10 mouse cellular contexts compared by ENCODE assay signal in the genomic region with DNA sequence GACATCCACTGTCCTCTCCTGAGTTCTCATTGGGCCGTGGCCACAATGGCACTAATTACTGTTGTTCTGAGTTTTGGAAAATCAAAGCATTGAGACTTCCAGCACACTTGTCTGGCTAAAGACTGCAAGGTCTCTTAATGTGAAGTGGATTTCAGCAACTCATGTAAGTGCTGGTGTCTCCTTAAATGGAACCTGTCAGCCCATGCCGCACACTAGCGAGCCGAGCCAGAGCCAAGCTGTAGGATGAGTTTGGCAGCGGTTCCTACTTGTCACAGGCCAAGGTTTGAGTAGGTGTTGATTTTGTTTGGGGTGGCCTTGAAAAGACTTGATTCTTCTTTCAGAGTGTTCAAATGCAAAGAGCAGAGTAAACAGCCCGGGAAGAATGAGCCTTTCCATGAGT.
DNase-seq lines count a peak whose midpoint lies in the region; ATAC-seq and TF ChIP-seq lines count a peak whose summit lies in the region.
"Had no signal": no experiment of that assay in that cellular context is flagged by ENCODE, and none has a peak within 500 bp of the region (broad histone marks: within the 10 kb centered on the region; RNA-seq: fewer than 3 reads in every experiment).

No protein-coding gene starts in this region.

- WGBS in midbrain, postnatal 0 days: 74% methylated on average over 6 of the region's 6 CpGs
- WGBS in midbrain, embryonic 16.5 days: 73% methylated on average over 6 of the region's 6 CpGs

- H3K36me3 ChIP-seq in midbrain, postnatal 0 days (ENCODE audit: insufficient read depth, low read length): no peaks in the 10 kb centered on the region
- H3K36me3 ChIP-seq in midbrain, embryonic 16.5 days (ENCODE audit: control insufficient read depth, insufficient read depth, low read length): no peaks in the 10 kb centered on the region
- H3K36me3 ChIP-seq: embryonic facial prominence, embryonic 13.5 days; hindbrain, embryonic 13.5 days had no signal

- H3K9ac ChIP-seq in midbrain, postnatal 0 days (replicated peaks; ENCODE audit: low read length, poor library complexity, severe bottlenecking): no peak overlapping the region
- no peak overlapping the region for H3K9ac ChIP-seq in midbrain, embryonic 16.5 days (ENCODE audit: low read depth, low read length)
- H3K9ac ChIP-seq: embryonic facial prominence, embryonic 13.5 days; hindbrain, embryonic 13.5 days had no signal

- H3K9me3 ChIP-seq in midbrain, postnatal 0 days (ENCODE audit: low read length): no peaks in the 10 kb centered on the region
- H3K9me3 ChIP-seq in midbrain, embryonic 16.5 days (replicated peaks; ENCODE audit: control insufficient read depth, low read length, poor library complexity, severe bottlenecking): no peaks in the 10 kb centered on the region
- H3K9me3 ChIP-seq: embryonic facial prominence, embryonic 13.5 days; hindbrain, embryonic 13.5 days had no signal

- H3K4me1 ChIP-seq in midbrain, postnatal 0 days (ENCODE audit: insufficient read depth, low read length): no peaks in the 10 kb centered on the region
- H3K4me1 ChIP-seq in midbrain, embryonic 16.5 days (ENCODE audit: control insufficient read depth, insufficient read depth, low read length): no peaks in the 10 kb centered on the region
- H3K4me1 ChIP-seq: embryonic facial prominence, embryonic 13.5 days; hindbrain, embryonic 13.5 days had no signal

- DNase-seq in midbrain, postnatal 0 days (ENCODE audit: low spot score): peak; percentile 38
- peak; percentile 1 to 26 for DNase-seq in heart, adult 9 months (ENCODE audit: low spot score in 2 of 2)
- DNase-seq in heart, postnatal 36 days: peak; percentile 3 to 6
- peak; percentile 45 for DNase-seq in telencephalon, adult 2 months (ENCODE audit: low read depth, low spot score)
- no peak for DNase-seq in gastrocnemius, postnatal 14 days
- DNase-seq: lung, postnatal 14 days had no signal

- intact Hi-C loops in heart, postnatal 36 days (cut with DNase I): no loop called here
- intact Hi-C loops in gastrocnemius, postnatal 14 days (cut with DNase I; ENCODE audit: low total_unique reads): no loop called here

- H3K4me2 ChIP-seq in midbrain, postnatal 0 days (ENCODE audit: low read depth, low read length, poor library complexity, severe bottlenecking): no peak overlapping the region
- H3K4me2 ChIP-seq in midbrain, embryonic 16.5 days (ENCODE audit: low read length): no peak overlapping the region
- H3K4me2 ChIP-seq: embryonic facial prominence, embryonic 13.5 days; hindbrain, embryonic 13.5 days had no signal

- no peak overlapping the region for H3K4me3 ChIP-seq in midbrain, postnatal 0 days (ENCODE audit: low read depth, low read length)
- H3K4me3 ChIP-seq in midbrain, embryonic 16.5 days (ENCODE audit: low read depth, low read length): no peak overlapping the region
- H3K4me3 ChIP-seq: embryonic facial prominence, embryonic 13.5 days; hindbrain, embryonic 13.5 days had no signal

- H3K27ac ChIP-seq in midbrain, postnatal 0 days (ENCODE audit: low read depth, low read length): no peak overlapping the region
- H3K27ac ChIP-seq in midbrain, embryonic 16.5 days (ENCODE audit: low read length): no peak overlapping the region
- H3K27ac ChIP-seq: embryonic facial prominence, embryonic 13.5 days; hindbrain, embryonic 13.5 days had no signal

- no peaks in the 10 kb centered on the region for H3K27me3 ChIP-seq in midbrain, postnatal 0 days (ENCODE audit: insufficient read depth, low read length)
- no peaks in the 10 kb centered on the region for H3K27me3 ChIP-seq in midbrain, embryonic 16.5 days (ENCODE audit: control insufficient read depth, insufficient read depth, low read depth, low read length)
- H3K27me3 ChIP-seq: embryonic facial prominence, embryonic 13.5 days; hindbrain, embryonic 13.5 days had no signal

- ATAC-seq in midbrain, postnatal 0 days (ENCODE audit: low FRiP score): no peak
- no peak for ATAC-seq in midbrain, embryonic 16.5 days
- no peak for ATAC-seq in CD4-positive, CD25-positive, alpha-beta regulatory T cell, adult 4 months

- TF ChIP-seq CTCF in midbrain, postnatal 0 days (IDR thresholded peaks at IDR 0.05): no peak
